Mouse (Mus musculus): ENCODE measurements around the gene Als2cr12.
"Not testable (repeated sequence)": the region's sequence is repeated elsewhere in the genome, so short reads cannot be mapped to it uniquely, and the experiment has no call there.

Gene Als2cr12

GRCm38 (mm10) chr1:58695810-58696209 is at the start of gene Als2cr12:
Gene Als2cr12, minus strand, starts transcription at chr1:58695989.
- in situ Hi-C loops (cut with MboI, MseI) = not testable (repeated sequence)

GRCm38 (mm10) chr1:58744645-58745044 is 48.9 kb upstream of the Als2cr12 start:
- in situ Hi-C loops (cut with MboI, MseI) = no loop called here

- in situ Hi-C loops (cut with MboI, MseI) = no loop called here
Measured at GRCm38 (mm10) chr1:58743252-58743651, 47.5 kb upstream of the Als2cr12 start.

GRCm38 (mm10) chr1:58742571-58743021 is 46.8 kb upstream of the Als2cr12 start:
- in situ Hi-C loops (cut with MboI, MseI) = no loop called here

GRCm38 (mm10) chr1:58739529-58739928 is 43.7 kb upstream of the Als2cr12 start:
- in situ Hi-C loops (cut with MboI, MseI) = no loop called here

GRCm38 (mm10) chr1:58736968-58737367 is 41.2 kb upstream of the Als2cr12 start:
- in situ Hi-C loops (cut with MboI, MseI) = no loop called here

GRCm38 (mm10) chr1:58735962-58736361 is 40.2 kb upstream of the Als2cr12 start:
- in situ Hi-C loops (cut with MboI, MseI) = no loop called here

- in situ Hi-C loops (cut with MboI, MseI) = no loop called here
Measured at GRCm38 (mm10) chr1:58734043-58734920, 38.5 kb upstream of the Als2cr12 start.

- in situ Hi-C loops (cut with MboI, MseI) = no loop called here
Measured at GRCm38 (mm10) chr1:58733636-58734035, 37.8 kb upstream of the Als2cr12 start.

- in situ Hi-C loops (cut with MboI, MseI) = loop anchor here (5.0 kb wide), 1 partner anchor 74 kb away; no protein-coding TSS in a partner anchor
Measured at GRCm38 (mm10) chr1:58728590-58728868, 32.7 kb upstream of the Als2cr12 start.

GRCm38 (mm10) chr1:58727747-58728589 is 32.2 kb upstream of the Als2cr12 start:
- in situ Hi-C loops (cut with MboI, MseI) = loop anchor here (5.0 kb wide), 1 partner anchor 74 kb away; no protein-coding TSS in a partner anchor

- in situ Hi-C loops (cut with MboI, MseI) = loop anchor here (5.0 kb wide), 1 partner anchor 75 kb away; no protein-coding TSS in a partner anchor
Measured at GRCm38 (mm10) chr1:58727019-58727746, 31.4 kb upstream of the Als2cr12 start.

- in situ Hi-C loops (cut with MboI, MseI) = loop anchor here (5.0 kb wide), 1 partner anchor 77 kb away; no protein-coding TSS in a partner anchor
Measured at GRCm38 (mm10) chr1:58725767-58726166, 30.0 kb upstream of the Als2cr12 start.

- in situ Hi-C loops (cut with MboI, MseI) = loop anchor here (5.0 kb wide), 1 partner anchor 77 kb away; no protein-coding TSS in a partner anchor
Measured at GRCm38 (mm10) chr1:58725095-58725494, 29.3 kb upstream of the Als2cr12 start.

- in situ Hi-C loops (cut with MboI, MseI) = no loop called here
Measured at GRCm38 (mm10) chr1:58724533-58724932, 28.7 kb upstream of the Als2cr12 start.

GRCm38 (mm10) chr1:58723809-58724405 is 28.1 kb upstream of the Als2cr12 start:
- in situ Hi-C loops (cut with MboI, MseI) = no loop called here

- in situ Hi-C loops (cut with MboI, MseI) = no loop called here
Measured at GRCm38 (mm10) chr1:58723062-58723808, 27.4 kb upstream of the Als2cr12 start.

GRCm38 (mm10) chr1:58722115-58722938 is 26.5 kb upstream of the Als2cr12 start:
- in situ Hi-C loops (cut with MboI, MseI) = no loop called here

- in situ Hi-C loops (cut with MboI, MseI) = no loop called here
Measured at GRCm38 (mm10) chr1:58720988-58721387, 25.2 kb upstream of the Als2cr12 start.
